Mouse (Mus musculus) stomach, postnatal 0 days (tissue): ENCODE measurements around the gene Casp8ap2.

Experiments
- CTCF ChIP-seq: IDR thresholded peaks from 2 replicates; pipeline ENCODE4 v1.5.1; 2016; ENCODE audit warnings: antibody characterized with exemption, low read depth, mild to moderate bottlenecking, moderate library complexity
- EP300 ChIP-seq: optimal IDR thresholded peaks from 2 replicates; pipeline ENCODE3; 2016; ENCODE audit warnings: antibody characterized with exemption

GRCm38 (mm10) chr4:32573586-32573985, 41.7 kb upstream of the Casp8ap2 start:
- no peak for TF ChIP-seq EP300
- no peak for TF ChIP-seq CTCF
